Mouse (Mus musculus) stomach, embryonic 16.5 days (tissue): ENCODE measurements around the gene Tmem130. TPM values are rescaled to one million over a fixed set of nuclear protein-coding genes. Genes with fewer than 3 reads are reported as not detected.

Experiments used
- ATAC-seq: fragments of 200-750 bp; cut with Nextera tagmentation; 2 replicates; pipeline ENCODE4 v1.8.0; 2017; ENCODE audit warnings: moderate number of reproducible peaks, moderate TSS enrichment; ENCODE audit not compliant: insufficient read depth, low FRiP score
- H3K27ac ChIP-seq: fragments of 300-500 bp; sonication (generic); 2 replicates; pipeline ENCODE4 v1.5.1; 2014; ENCODE audit warnings: low read length
- H3K27me3 ChIP-seq: fragments of 300-500 bp; sonication (generic); 2 replicates; pipeline ENCODE4 v1.6.1; 2014; ENCODE audit warnings: low read length, control low read depth, mixed read lengths; ENCODE audit not compliant: control insufficient read depth, insufficient read depth
- H3K36me3 ChIP-seq: fragments of 300-500 bp; sonication (generic); 2 replicates; pipeline ENCODE4 v1.6.1; 2014; ENCODE audit warnings: low read length; ENCODE audit not compliant: control insufficient read depth, insufficient read depth
- H3K4me1 ChIP-seq: fragments of 300-500 bp; sonication (generic); 2 replicates; pipeline ENCODE4 v1.6.1; 2014; ENCODE audit warnings: low read length, control low read depth, mixed read lengths; ENCODE audit not compliant: control insufficient read depth, insufficient read depth
- H3K4me2 ChIP-seq: fragments of 300-500 bp; sonication (generic); 2 replicates; pipeline ENCODE4 v1.6.1; 2014; ENCODE audit warnings: low read depth, low read length, mixed read lengths
- H3K4me3 ChIP-seq: fragments of 300-500 bp; sonication (generic); replicated peaks from 2 replicates; pipeline ENCODE4 v1.5.1; 2014; ENCODE audit warnings: mild to moderate bottlenecking, low read length
- H3K9ac ChIP-seq: fragments of 300-500 bp; sonication (generic); 2 replicates; pipeline ENCODE4 v1.6.1; 2014; ENCODE audit warnings: low read length
- H3K9me3 ChIP-seq: fragments of 300-500 bp; sonication (generic); replicated peaks from 2 replicates; pipeline ENCODE4 v1.6.1; 2016; ENCODE audit warnings: low read length, control low read depth; ENCODE audit not compliant: control insufficient read depth
- WGBS: fragments of 180-500 bp; shearing (Covaris S2); extraction: QIAGEN DNeasy Blood & Tissue Kit; methylation state at CpG from one replicate; pipeline ENCODE4 v1.1.7; 2014; 5-methylcytosine and 5-hydroxymethylcytosine counted together
- polyA plus RNA-seq: library from polyadenylated mRNA; unstranded; fragments of >200 nt; fragmentation: Nextera tagmentation; extraction: Ambion mirVana; gene quantifications from 2 replicates; pipeline ENCODE4 v1.2.1, GENCODE M21; 2015

Tmem130 gene
- polyA plus RNA-seq, 1 experiment from 2014 or later, result 3.2 TPM

DNA sequence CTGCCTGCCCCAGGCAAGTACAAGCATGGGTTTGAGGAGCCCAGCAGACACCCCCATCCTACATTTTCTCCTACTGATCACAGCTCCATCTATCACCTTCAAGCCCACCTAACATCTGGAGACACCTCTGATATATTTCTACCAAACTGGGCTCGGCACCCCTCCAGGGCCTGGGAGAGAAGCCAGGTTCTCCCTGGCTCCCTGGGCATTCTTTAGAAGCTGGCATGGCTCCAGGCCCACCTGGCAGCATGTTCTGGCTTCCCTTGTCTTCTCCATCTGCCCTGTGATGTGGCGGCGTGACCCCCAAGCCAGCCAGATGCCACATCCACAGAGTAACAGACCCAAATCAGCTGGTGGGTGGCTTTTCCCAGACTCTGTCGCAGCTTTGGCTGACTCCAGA lies 41.3 kb downstream of the Tmem130 start:
- no peaks in the 10 kb centered on the region for H3K27me3 ChIP-seq
- 67% methylated on average over 4 of the region's 4 CpGs for WGBS
- H3K4me3 ChIP-seq, result no peak overlapping the region
- H3K9ac ChIP-seq, result no peak overlapping the region
- no peaks in the 10 kb centered on the region for H3K9me3 ChIP-seq
- H3K4me1 ChIP-seq, result no peaks in the 10 kb centered on the region
- no peak; the same call in 1 of the 2 replicates for ATAC-seq
- H3K27ac ChIP-seq, result no peak overlapping the region
- no peak overlapping the region for H3K4me2 ChIP-seq
- no peaks in the 10 kb centered on the region for H3K36me3 ChIP-seq

DNA sequence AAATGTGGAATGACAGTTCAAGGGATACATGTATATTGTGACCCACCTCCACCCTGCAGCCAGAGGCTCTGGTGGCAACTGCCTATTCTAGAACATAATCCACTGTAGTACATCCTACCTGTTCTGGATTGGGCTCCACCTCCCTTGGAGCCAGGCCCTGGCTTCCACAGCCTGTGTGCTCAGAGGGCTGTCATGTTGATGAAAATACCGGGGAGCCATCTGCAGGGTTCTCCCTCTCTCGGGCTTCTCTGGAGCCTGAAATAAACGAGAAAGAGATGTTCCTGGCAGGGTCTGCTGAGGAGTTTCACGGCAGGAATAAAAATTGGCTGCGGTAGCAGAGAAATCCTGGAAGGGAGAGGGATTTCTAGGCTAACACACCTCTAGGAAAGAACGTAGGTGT lies 41.8 kb downstream of the Tmem130 start:
- ATAC-seq, result no peak
- Histone ChIP-seq H3K27ac (no peak overlapping the region), H3K4me2 (no peak overlapping the region), H3K9ac (no peak overlapping the region), H3K27me3 (no peaks in the 10 kb centered on the region), H3K4me3 (no peak overlapping the region), H3K36me3 (no peaks in the 10 kb centered on the region), H3K9me3 (no peaks in the 10 kb centered on the region), H3K4me1 (no peaks in the 10 kb centered on the region)
- 53% methylated on average over 6 of the region's 6 CpGs for WGBS

DNA sequence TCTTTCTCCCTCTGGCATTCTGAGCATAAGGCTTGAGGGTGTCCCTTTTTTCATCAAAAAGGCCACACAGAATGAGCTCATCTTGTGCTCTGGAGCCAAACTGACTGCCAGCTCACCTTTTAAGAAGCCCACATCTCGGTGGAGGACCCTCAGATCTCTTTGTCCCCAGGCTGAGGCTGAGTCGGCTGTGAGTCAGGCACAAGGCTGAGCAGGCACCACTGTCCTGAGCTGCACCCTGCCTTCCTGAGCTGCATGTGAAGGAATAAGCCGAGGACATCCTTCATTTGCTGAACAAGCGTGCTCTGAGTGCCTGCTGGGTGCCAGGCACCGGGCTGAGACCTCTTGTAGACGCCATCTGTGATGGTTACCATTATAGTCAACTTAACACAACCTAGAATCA lies 44.4 kb downstream of the Tmem130 start:
- Histone ChIP-seq H3K9ac (no peak overlapping the region), H3K27ac (no peak overlapping the region), H3K9me3 (no peaks in the 10 kb centered on the region), H3K4me3 (no peak overlapping the region), H3K36me3 (no peaks in the 10 kb centered on the region), H3K4me1 (no peaks in the 10 kb centered on the region), H3K27me3 (no peaks in the 10 kb centered on the region), H3K4me2 (no peak overlapping the region)
- WGBS, result 68% methylated on average over 6 of the region's 6 CpGs
- ATAC-seq, result no peak

DNA sequence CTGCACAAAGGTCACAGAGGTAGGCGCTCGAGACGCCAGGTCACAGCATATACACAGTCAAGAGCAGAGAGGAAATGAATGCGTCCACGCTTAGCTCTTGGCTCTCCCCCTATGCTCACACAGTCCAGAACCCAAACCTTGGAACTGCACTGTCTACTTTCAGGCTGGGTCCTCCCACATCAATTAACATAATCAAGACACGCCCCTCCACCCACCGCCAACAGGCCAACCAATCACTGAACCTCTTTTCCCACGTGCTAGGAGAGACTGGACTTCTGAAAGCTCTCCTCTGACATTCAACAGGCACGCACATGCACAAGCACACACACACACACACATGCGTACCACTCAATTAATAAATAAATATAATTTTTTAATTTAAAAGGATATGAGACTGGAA lies 48.2 kb downstream of the Tmem130 start:
- WGBS, result 83% methylated on average over 10 of the region's 10 CpGs
- Histone ChIP-seq H3K4me2 (no peak overlapping the region), H3K27me3 (no peaks in the 10 kb centered on the region), H3K27ac (no peak overlapping the region), H3K36me3 (no peaks in the 10 kb centered on the region), H3K9ac (no peak overlapping the region), H3K4me3 (no peak overlapping the region), H3K4me1 (no peaks in the 10 kb centered on the region), H3K9me3 (no peaks in the 10 kb centered on the region)
- no peak for ATAC-seq

DNA sequence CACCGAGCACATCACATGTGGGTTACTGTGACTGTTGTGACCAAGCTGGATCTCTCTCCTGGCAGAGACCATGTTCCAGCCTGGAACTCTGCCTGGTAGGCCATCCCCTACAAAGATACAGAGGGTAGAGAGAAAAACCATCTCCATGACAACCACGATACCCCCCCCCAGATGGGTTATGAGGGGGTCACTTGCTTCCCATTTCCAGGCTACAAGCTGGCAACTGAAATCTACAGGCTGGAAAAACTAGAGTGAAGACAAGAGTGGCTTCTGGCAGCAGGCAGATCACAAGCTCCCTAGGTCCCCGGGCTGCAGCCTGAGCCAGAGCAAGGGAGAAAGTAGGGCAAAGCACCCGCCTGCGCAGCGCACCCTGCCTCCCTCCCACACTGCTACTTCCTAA lies 54.0 kb downstream of the Tmem130 start:
- no peak overlapping the region for H3K4me2 ChIP-seq
- no peaks in the 10 kb centered on the region for H3K36me3 ChIP-seq
- no peak overlapping the region for H3K9ac ChIP-seq
- H3K27me3 ChIP-seq, result no peaks in the 10 kb centered on the region
- no peak overlapping the region for H3K27ac ChIP-seq
- 92% methylated on average over 6 of the region's 6 CpGs for WGBS
- no peak for ATAC-seq
- H3K4me1 ChIP-seq, result no peaks in the 10 kb centered on the region
- 0 out of 2 replicates have a peak, but pooled peaks cover 2% of the 10 kb centered on the region for H3K9me3 ChIP-seq
- H3K4me3 ChIP-seq, result no peak overlapping the region

DNA sequence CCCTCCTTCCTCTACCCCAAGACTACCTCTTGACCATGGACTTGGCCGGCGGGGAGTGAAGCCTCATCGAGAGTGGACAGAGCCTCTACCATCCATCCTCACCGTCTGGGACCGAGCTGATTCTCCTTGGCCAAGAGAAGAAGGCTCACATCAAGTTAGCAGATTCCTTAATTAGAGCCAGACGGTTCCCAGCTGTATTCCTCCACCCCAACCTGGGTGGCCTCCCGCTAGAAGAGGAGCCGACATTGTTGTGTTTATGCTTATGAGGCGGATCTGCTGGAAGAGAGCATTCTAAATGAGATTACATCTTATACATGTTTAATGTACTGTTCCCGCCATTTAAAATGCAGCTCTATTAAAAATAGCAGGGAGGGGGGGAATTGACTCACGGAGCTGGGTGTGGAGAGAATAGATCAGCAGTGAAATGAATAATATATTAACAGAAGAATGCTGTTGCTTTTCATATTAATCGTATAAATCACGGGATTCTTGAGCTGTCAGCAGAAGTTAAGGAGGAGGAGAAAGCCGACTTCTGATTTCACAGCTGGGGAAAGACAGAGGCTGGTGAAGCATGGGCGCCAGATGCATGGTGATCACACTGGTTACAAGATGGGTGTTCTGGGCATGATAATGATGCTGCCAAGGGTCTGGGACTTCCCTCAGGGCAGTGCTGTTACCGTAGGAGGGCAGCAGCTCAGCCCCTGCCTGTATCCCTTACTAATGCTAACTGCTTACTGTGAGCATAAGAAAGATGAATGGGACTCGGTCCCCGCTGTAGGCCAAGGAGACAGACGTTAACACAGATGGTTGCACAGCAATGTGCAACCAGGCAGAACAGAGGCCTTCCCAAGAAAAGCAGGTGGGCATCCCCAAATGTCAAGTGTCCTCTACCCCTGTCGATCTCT lies 57.9 kb downstream of the Tmem130 start:
- H3K4me1 ChIP-seq, result no peaks in the 10 kb centered on the region
- H3K9ac ChIP-seq, result no peak overlapping the region
- no peak overlapping the region for H3K4me3 ChIP-seq
- 53% methylated on average over 20 of the region's 20 CpGs for WGBS
- no peak overlapping the region for H3K4me2 ChIP-seq
- H3K27me3 ChIP-seq, result no peaks in the 10 kb centered on the region
- no peaks in the 10 kb centered on the region for H3K36me3 ChIP-seq
- peak overlapping the region; percentile 70 for H3K27ac ChIP-seq
- ATAC-seq, result peak; percentile 77
- 0 out of 2 replicates have a peak, but pooled peaks cover 2% of the 10 kb centered on the region for H3K9me3 ChIP-seq

DNA sequence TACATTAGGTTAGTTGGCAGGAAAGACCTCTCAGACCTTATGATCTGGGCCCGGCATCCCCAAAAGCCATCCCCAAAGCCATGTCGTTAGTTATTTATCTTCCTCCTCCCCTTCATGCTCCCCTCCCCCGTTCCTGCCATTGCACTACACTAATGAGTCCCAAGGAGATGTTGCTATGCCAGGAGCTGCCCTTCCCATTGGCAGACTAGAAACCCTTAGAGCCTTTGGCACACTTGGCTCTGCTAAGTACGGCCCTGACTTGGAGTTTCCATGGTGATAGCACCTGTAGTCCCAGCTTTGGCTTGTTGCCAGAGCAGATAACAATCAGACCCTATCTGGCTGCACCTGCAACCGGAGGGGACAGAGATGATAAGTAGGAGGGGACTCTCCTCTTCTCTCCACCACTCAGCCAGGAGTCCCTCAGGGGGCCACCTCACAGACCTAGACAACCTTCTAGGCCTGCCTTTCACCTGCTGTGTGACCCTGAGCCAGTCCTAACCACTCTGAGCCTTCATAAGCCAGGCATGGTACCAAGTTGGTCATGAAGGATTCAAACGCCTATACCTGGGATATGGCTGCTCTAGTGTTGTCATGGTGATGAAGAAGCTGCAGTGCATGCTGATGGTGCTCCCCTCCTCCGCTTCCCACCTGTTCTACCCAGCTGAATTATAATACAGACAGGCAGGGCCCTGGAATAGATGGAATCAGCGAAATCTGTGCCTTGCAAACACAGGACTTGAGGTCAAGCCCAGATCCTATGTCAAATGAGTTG lies 66.1 kb downstream of the Tmem130 start:
- 58% methylated on average over 8 of the region's 8 CpGs for WGBS
- Histone ChIP-seq H3K9ac (no peak overlapping the region), H3K4me1 (no peaks in the 10 kb centered on the region), H3K4me3 (no peak overlapping the region), H3K4me2 (no peak overlapping the region), H3K9me3 (no peaks in the 10 kb centered on the region), H3K27ac (no peak overlapping the region), H3K27me3 (no peaks in the 10 kb centered on the region), H3K36me3 (no peaks in the 10 kb centered on the region)
- peak; percentile 29; the same call in 1 of the 2 replicates for ATAC-seq

DNA sequence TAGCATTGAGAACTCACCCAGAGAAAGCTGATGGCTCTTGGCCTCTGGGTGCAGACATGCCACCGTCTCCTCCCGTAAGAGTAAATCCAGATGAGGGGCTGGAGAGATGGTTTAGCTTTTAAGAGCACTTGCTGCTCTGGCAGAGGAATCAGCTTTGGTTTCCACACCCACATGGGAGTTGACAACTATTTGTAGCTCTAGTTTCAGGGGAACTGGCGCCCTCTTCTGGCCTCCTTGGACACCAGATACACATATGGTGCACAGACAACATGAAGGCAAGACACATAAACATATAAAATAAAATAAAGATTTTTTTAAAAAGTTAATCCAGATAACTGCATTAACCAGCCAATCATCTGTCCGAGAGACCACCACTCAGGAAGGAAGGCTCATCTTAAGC lies 67.5 kb downstream of the Tmem130 start:
- ATAC-seq, result no peak
- no peaks in the 10 kb centered on the region for H3K27me3 ChIP-seq
- H3K9me3 ChIP-seq, result no peaks in the 10 kb centered on the region
- no peak overlapping the region for H3K27ac ChIP-seq
- no peaks in the 10 kb centered on the region for H3K4me1 ChIP-seq
- no peak overlapping the region for H3K9ac ChIP-seq
- no peak overlapping the region for H3K4me2 ChIP-seq
- H3K4me3 ChIP-seq, result no peak overlapping the region
- 80% methylated on average over 4 of the region's 4 CpGs for WGBS
- no peaks in the 10 kb centered on the region for H3K36me3 ChIP-seq

DNA sequence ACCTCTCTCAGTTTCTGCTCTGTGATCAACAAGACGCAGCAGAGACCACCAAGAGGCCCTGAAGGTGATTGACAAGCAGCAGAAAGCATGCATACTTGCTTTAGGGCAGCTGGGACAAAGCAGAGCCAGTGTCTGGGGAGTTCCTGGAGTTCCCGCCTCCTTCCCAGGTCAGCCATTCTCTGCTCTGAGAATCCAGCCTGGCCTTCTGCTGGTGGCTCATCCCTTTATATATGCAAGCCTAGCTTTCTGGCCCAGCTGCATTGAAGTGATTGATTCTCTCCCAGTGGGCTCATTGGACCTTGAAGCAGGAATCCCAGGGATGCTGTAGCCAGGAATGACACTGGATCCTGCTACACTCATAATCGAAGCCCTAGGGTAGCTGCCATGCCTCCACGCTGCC lies 70.2 kb downstream of the Tmem130 start:
- H3K27me3 ChIP-seq, result no peaks in the 10 kb centered on the region
- no peak overlapping the region for H3K27ac ChIP-seq
- H3K36me3 ChIP-seq, result no peaks in the 10 kb centered on the region
- no peak overlapping the region for H3K4me2 ChIP-seq
- WGBS, result 68% methylated on average over 4 of the region's 4 CpGs
- no peak for ATAC-seq
- no peaks in the 10 kb centered on the region for H3K9me3 ChIP-seq
- no peaks in the 10 kb centered on the region for H3K4me1 ChIP-seq
- H3K9ac ChIP-seq, result no peak overlapping the region
- H3K4me3 ChIP-seq, result no peak overlapping the region
